Mouse (Mus musculus) kidney, embryonic 14.5 days (tissue): ENCODE measurements around the gene Erbb2. TPM values are rescaled to one million over a fixed set of nuclear protein-coding genes. Genes with fewer than 3 reads are reported as not detected.

Source experiments
- polyA plus RNA-seq: library from polyadenylated mRNA; unstranded; fragments of >200 nt; fragmentation: Nextera tagmentation; extraction: Ambion mirVana; gene quantifications from 2 replicates; pipeline ENCODE4 v1.2.1, GENCODE M21; 2014

Gene Erbb2
- polyA plus RNA-seq, 1 experiment from 2014 or later: 54.1 TPM

Other genes starting within 250 kb of the Erbb2 start
- gene Med1, start 219.2 kb upstream of the Erbb2 start, polyA plus RNA-seq: 62.5 and 76.6 TPM in 2 replicates
- 16.1 and 18.3 TPM in 2 replicates for gene Cdk12, start 209.4 kb upstream of the Erbb2 start, polyA plus RNA-seq
- gene Neurod2, start 82.8 kb upstream of the Erbb2 start, polyA plus RNA-seq: not detected in 2 replicates
- 0.87 and 1.7 TPM in 2 replicates for gene Ppp1r1b, start 64.1 kb upstream of the Erbb2 start, polyA plus RNA-seq
- gene Stard3, start 54.1 kb upstream of the Erbb2 start, polyA plus RNA-seq: 34.9 and 42.0 TPM in 2 replicates
- 1.3 and 2.3 TPM in 2 replicates for gene Tcap, start 28.7 kb upstream of the Erbb2 start, polyA plus RNA-seq
- gene Pnmt, start 26.0 kb upstream of the Erbb2 start, polyA plus RNA-seq: 0.84 and 2.2 TPM in 2 replicates
- 10.7 and 14.8 TPM in 2 replicates for gene Pgap3, start 12.0 kb upstream of the Erbb2 start, polyA plus RNA-seq
- 83.8 and 101 TPM in 2 replicates for gene Mien1, start 26.5 kb downstream of the Erbb2 start, polyA plus RNA-seq
- 52.3 and 66.8 TPM in 2 replicates for gene Grb7, start 33.9 kb downstream of the Erbb2 start, polyA plus RNA-seq
- gene Ikzf3, start 133.6 kb downstream of the Erbb2 start, polyA plus RNA-seq: 0.26 and 0.73 TPM in 2 replicates
- 0.30 and 0.61 TPM in 2 replicates for gene Zpbp2, start 138.6 kb downstream of the Erbb2 start, polyA plus RNA-seq
- gene Ormdl3, start 174.9 kb downstream of the Erbb2 start, polyA plus RNA-seq: 7.1 and 26.6 TPM in 2 replicates
- gene Lrrc3c, start 185.8 kb downstream of the Erbb2 start, polyA plus RNA-seq: not detected in 2 replicates
- 0.60 and 1.2 TPM in 2 replicates for gene Gm12355, start 213.2 kb downstream of the Erbb2 start, polyA plus RNA-seq
- gene Gsdma3, start 213.9 kb downstream of the Erbb2 start, polyA plus RNA-seq: not detected in 2 replicates
- gene Gsdma2, start 234.3 kb downstream of the Erbb2 start, polyA plus RNA-seq: not detected in 2 replicates